Mouse (Mus musculus): ENCODE data around the gene Gm10322.

Gm10322 gene

DNA sequence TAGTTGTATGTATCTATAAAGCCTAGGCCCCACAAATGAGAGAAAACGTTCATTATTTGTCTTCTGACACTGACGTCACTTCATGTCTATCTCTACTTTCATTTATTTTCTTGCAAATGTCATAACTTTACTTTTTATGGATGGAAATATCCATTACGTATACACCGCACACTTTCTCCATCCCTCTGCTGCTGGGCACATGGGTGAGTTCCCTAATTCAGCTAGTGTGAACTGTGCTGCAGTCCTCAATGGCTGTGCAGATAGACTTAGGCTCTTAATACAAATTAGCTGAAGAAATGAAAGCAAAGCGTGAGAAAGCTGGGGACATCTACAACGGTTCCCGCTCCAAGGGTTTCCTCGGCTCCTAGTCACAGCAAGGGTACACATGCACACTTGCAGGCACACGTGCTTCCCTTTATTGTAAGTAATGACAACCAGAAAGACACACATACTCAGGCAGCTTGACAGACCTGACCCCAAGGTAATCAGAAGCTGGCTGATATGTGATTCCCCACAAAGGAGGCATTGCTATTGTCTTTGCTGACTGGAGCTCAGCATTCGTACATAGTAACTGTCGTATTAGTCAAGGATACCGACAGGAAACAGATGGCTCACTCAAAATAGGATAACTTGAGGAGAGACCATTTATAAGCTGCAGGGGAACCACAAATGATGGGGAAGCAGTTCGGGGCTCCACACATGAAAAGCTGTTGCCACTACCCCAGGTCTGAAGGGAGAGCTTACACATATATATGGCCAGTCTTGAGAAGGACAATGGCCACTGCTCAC, 49.8 kb downstream of the Gm10322 start:
- DNase-seq = no peak
